Mouse (Mus musculus) cerebellum, postnatal 36 days (tissue): Measurements from ENCODE around the gene Pak4.
A peak's percentile ranks its signal among the peaks of the same experiment; 100 is the strongest.

Experiments
- DNase-seq, 2 experiments: peaks; one replicate each; pipeline ENCODE4 v3.0.0; 2021 to 2022; ENCODE audit warnings: mixed read lengths in 2 of 2

Gene Pak4

DNA sequence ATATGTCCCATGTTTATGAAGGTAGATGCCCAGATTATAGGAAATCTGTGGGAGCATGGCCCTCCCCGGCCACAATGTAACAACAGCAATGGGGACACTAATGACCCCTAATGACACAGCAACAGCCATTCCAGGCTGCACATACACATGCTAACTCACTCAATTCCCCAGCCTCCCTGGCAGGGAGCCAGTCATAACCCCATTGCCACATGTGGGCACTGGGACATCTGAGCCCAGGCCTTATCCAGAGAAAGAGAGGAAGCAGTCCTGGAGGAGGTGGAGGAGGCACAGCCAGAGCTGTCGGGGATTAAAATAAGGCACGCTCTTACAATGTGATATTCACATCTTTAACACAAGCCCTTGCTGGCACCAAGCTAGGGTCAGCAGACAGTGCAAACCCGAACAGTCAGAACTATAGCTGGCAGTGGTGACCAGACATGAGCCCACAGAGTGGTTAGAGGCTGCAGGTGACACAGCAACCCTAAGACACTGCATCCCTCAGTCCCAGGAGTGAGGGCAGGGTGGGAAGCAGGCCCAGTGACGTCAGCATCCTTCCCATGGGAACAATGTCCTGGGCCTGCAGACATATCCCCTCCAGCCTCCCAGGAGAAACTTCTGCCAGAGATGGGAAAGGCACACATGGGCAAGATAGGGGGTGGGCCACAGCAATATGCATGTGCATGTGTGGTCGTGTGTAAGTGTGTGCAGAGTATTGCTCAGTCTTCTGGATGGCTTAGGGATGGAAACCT lies 11.1 kb downstream of the Pak4 start:
- DNase-seq = no peak

DNA sequence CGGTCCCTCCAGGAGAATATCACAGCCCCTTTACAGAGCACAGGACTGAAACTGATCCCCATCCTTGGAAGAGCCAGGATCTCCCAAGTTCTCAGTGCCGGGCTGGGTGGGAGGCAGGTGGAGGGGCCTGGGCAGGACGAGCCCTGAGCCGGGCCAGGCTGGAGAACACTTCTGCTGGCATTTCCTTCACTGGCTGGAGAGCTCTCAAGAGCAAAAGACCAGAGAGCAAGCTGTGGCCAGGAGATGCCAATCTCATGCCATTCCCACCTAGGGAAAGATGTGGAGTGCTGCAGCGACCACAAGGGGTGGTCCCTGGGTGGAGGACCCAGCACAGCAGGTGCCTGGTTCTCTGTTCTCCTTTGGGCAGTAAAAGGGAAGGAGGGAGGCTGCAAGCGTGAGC lies 13.0 kb downstream of the Pak4 start:
- DNase-seq = no peak

DNA sequence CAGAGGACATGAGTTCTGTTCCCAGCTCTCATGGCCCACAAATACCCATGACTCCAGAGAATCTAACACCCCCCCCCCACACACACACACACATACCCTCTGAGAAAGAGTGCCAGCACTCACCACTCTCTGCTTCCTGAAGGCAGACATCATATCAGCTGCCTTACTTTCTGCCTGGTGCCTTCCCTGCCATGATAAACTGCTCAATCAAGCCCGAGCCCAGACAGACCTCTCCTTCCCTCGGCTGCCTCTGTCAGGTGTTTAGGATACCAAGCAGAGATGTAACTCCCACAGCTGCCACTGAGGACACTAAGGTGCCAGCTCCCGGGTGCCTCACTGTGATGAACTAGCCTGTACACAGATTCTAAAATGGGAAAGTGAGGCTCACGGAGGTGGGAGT lies 13.5 kb downstream of the Pak4 start:
- DNase-seq = no peak

DNA sequence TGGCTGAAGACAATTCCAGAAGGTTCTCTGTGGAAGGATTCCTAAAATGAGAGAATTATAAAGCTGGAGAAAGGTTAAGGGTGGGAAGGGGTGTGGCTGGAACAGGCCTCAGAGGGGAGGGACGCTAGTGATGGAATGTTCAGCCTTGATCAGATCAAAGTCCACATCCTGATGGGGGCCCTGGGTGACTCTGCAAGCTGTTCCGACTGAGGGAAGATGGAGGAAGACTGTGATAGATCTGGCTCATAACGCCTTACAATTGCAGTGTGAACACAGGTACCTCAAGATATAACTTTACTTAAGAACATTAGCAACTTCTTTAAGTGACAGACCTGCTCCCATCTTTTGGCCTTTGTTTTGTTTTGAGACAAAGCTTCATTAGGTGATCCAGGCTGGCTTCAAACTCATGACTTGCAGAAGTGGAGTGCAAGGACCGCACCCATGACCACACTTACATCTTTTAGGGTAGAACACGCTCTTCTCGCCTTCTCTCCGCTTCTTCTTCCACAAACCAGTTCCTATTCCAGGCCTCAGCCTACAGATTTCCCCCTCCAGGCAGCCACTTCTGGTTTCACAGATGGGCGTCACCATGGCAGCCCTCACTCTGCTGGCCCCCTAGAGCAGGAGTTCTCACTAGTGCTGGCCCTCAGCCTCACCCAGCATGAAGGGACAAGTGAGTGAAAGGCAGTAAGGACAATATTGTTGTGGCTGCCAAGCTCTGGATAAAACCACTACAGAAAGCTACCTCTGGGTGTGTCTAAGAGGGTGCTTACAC lies 14.2 kb downstream of the Pak4 start:
- DNase-seq = no peak

DNA sequence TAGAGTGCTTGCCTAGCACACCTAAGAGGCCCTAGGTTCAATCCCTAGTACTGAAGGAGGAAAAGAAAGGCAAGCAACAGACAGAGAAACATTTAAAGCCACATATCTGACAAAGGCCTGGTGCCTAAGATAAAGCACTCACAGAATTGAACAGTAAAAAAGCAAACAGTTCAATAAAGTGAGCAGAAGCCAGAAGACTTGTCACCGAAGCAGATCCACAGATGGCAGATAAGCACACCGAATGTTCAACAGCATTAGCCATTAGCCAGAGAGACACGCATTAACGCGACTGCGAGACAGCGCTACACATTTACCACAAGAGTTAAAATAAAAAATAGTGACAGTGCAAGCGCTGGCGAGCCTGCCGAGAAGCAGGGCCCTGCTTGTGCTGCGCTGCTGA lies 15.1 kb downstream of the Pak4 start:
- no peak for DNase-seq

DNA sequence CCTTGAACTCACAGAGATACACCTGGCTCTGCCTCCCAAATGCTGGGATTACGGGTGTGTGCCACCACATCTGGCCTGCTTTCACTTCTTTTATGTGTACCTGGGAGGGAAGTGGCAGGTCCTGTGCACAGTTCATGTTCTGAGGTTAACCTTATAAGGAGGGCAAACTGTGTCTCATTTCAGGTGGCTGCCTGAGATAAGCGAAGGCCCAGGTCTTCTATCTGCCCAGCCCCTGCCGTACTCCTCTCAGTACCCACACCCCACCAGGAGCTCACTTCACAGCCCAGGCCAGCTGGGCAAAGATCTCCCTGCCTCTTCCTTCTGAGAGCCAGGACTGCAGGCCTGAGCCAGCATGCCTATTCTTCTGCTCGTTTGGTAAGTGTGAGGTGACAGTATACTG lies 16.3 kb downstream of the Pak4 start:
- DNase-seq = no peak

DNA sequence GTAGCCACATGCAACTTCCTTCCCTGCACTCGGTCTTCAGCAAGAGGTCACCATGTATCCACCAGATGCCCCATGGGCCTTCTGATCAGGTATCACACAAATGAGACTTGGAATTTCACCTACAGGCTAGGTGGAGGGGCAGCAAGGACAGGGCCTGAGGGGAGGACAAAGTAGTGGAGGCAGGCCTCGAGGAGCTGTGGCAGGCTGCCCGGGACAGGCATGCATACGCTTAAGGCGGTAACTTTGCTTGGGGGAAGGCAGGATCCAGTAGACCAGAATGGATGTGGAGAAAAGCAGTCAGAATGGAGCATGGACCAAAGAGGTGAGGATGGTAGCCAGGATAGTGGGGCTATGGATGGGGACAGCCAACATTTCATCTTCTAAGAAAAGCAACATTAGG lies 18.2 kb downstream of the Pak4 start:
- no peak for DNase-seq

DNA sequence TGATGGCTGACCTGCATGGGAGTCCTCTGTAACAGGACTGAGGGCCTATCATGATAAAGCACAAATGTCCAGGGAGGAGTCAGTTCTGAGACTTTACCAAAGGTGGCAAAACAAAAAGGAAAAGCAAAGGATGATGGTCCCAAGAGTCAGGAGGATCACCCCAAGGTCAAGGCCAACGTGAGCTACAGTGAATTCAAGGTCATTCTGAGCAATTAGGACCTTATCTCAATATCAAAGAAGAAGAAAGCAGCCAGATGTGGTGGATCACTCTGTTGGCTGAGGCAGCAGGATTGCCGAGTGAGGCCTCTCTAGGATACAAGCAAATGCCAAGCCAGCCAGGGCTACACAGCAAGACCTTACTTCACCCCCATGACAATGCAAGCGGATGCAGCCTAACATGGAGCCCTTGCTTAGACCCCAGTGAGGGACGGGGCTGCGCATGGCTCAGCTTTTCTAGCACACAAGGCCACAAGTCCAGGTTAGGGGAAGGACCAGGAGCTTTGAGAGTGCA lies 19.4 kb downstream of the Pak4 start:
- DNase-seq = no peak

DNA sequence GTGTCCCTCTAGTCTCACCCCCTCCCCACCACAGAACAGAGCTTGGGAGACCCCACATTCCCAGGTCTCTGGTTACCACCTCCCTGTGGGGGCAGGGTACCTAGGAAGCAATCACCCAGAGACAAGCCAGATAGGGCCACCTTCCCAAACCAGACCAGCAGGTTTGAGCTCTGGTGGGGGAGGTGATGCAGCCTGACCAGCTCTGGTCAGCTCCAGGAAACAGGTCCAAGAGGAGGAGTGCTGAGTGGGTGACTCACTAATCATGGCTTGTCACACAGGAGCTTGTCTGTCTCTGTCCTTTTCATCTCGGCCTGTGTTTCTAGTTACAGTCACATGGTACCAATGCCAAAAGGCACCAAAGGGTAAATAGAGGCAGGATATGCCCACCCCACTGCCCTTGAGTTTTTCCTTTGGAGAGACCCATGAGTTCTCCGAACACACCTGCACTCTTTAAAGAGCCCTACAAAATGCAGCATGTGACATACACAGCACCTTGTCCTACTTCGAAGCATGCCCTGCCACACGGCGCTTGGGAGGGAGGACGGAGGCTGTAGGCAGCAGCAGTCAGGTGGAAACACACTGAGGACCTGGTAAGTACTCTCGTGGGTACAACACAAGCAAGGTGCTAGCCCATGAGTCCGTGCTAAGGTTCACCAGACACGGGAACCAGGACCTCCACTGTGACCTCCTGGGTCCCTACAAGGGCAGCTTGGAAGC lies 20.0 kb downstream of the Pak4 start:
- DNase-seq = no peak

DNA sequence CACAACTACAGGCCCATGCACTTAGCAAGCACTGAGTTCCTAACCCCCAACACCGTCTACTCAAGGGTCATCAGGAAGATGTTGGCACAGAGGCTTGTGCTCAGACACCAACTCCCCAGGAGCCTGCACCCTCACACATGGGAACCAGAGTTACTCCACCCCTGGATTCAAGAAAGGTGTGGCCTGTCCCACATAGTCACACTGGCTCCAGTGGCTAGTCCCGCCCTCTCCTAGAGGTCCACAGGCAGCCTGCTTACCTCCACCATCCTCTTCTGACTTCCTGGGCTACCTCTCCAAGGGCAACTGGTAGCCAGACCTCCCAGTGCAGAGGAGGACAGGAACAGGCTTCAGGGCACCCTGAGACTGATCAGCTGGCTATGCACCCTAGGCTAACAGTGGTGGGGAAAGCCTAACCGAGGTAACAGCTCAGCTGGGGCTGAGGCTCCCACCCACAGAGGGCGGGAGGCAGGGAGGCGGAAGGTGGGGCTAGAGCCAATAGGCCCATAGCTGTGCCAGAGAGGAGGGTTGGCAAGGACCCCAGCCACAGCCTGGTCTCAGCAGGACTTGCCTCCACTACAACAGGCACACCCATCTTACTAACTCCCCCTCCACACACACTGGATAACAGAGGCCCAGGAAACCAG lies 21.6 kb downstream of the Pak4 start:
- peak in 1 of 2 experiments; percentile 48 for DNase-seq

DNA sequence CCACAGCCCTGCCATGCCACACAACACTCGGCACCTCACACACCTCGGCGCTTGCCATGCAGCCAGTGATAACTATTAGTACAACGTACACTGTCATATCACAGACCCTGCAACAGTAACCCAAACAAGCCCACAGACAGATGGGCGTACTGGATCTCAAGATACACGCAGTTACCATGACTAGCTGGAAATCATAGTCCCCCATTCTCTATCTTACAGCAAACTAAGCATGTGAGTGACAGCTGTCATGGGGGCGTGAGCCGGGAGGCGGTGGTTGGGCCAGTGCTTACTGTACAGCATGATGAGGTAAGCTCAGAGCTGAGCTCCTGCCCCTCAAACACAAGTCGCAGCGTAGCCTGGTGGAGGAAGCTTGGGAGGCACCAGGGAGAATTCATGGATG lies 22.4 kb downstream of the Pak4 start:
- no peak for DNase-seq

DNA sequence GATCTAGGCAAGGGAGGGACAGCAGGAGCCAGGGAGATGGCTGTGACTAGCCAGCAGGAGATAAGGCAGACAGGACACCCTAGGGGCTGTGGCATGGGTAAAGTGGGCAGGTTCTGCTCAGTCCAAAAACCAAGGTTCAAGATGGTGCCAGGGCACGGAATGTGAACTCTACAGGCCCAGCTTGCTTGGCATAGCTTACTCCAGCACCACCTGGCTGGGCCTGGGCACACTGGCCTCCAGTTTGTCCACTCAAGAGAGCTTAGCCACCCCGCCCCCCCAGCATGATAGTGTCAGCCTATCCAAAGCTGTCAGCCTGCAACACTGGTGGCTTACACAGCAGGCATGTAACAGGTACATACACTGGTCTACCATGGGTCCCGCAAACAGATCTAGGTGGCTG lies 24.7 kb downstream of the Pak4 start:
- no peak for DNase-seq

DNA sequence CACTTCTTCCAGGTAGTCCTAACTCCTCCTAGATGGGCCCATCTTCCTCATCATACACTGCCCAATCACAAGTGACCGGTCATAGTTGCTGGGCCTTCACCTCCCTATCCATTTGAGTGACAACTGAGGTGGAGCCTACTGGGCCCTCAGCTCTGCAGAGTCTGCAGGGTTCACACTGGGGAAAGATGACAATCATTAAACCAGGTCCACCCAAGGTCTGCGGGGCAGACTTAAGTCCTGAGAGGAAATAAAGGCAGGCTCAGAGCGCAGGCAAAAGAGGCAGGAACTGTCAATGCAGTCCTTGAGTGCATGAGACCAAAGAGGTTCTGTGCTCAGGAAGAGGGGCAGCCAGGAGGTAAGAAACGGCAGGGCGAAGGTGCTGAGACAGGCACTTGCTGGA lies 25.3 kb downstream of the Pak4 start:
- DNase-seq = no peak

DNA sequence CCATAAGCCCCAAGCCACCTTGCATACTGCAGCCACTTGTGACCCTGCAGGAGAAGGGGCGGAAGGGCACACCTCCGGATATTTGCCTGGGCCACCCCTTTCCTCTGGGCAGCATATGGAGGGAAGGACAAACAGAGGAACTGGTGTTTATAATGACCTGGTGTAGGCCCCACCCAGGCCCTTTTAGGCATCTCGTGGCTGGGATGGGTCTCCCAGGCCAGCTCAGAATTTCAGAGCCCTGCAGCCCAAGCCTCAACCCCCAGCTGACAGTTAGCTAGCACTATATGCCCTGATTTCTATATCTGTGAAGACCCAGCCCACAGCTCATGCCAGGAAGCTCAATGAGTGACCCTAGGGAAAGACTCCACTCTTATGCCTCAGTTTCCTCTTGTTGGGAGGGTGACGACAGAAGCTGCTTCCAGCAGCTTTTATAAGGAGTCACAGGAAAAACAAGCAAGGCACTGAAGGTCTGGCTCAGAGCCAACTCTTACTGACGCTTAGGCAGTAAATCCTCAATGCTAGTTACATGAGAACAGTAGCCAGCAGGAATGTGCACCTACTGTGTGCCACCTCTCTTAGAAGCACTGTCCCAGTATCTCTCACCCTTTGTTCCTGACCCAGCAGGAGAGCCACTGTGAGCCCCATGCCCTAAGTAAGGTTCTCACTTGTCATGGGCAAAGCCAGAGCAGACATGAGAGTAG lies 26.9 kb downstream of the Pak4 start:
- no peak for DNase-seq

DNA sequence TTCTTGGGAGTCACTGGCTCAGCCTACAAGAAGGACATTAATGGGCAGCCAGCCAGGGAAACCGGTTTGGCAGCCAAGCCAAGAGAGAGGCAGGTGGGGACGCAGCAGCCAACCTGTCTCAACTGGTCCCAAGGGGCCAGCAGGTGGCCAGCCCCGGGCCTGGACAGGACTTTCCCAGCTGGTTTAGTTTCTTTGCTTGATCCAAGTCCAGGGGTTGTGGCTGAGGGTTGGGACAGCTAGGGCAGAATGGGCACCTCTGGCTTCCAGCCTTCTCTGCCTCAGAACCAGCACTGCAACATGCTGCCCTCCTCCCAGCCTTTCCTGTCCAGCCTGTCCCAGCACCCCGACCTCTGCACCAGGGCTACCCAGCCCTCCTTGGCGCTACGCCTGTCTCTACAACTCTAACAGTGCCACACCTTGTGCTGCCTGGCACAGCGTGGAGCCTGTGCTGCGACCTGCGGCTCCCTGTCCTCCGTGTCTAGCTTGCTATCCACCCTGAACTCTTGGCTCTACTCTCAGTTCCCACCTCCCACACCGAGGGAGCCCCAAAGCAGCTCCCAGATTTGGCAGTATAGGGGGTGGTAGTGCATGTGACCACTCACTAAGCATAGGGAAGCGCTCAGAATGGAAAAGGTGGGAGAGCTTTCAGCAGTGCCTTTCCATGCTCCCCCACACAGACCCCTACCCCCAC lies 27.5 kb downstream of the Pak4 start:
- DNase-seq = peak; percentile 67 to 71

DNA sequence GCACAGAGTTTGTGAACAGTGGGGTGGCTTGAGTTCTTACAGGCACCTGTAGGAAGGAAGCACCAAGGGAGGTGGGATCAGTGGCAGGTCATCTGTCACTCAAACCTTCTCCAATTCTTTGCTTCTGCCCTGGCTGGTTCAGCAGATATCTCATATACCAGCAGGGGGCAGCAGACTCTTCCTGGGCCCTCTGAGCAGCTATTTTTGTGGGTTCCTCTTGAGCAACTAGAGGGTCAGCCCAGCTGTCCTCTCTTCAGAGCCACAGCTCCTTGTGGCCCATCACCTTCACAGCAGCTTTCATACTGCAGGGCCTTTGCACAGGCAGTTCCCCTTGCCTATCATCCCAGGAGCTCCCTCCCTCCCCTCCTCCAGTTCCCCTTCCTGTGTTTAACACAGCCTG lies 29.7 kb downstream of the Pak4 start:
- DNase-seq = peak; percentile 65 to 72

DNA sequence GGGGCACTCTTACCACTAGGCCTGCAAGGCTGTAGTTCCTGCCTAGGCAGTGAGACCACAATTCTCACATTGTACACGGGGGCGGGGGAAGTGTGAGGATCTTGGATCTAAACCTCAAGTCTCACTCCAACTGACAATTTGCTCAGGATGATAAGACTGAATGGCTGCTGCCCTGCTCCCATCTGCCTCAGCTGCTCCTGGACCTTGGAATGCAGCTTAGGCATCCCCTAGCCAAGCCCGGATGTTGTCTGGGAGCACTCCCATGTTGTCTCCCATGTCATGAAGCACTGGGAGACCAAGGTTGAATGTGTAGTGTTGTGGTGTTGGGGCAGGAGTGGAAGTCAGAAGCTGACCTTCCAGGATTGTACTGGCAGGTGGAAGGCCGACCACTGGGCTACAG lies 30.4 kb downstream of the Pak4 start:
- DNase-seq = no peak

DNA sequence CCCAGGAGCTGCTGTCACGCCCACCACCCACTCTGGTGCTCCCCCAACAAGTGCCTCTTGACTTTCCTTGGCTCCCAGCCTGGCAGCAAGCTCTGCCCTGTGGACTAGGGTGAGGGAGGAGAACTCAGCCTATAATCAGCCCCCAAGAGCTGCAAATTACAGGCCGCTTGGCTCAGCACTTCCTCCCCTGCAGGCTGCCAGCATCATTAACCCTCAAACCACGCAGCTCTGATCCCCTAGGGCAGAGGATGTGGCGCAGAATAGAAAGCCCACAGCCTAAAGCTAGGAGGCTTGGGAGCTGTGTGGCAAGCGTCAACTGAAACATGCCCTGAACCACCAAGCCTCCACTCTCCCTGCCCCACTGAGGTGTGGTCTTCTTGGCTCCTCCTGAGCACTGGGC lies 32.6 kb downstream of the Pak4 start:
- no peak for DNase-seq

DNA sequence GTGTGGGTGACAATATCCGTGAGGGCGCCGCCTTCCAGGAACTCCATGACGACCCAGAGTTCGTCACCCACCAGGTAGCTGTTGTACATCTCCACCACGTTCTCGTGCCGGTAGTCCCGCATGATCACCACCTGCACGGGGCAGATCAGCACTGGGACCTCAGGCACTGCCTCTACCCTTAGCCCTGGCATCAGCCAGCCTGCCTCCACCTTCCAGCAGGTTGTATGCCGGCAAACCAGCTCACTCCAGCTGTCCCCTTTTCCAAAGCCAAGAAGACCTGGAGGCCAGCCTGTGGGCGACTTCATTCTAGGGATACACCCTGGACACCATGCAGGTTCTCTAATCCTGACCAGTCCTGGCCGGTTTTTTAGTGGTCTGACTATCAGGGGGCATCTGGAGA lies 35.0 kb downstream of the Pak4 start:
- peak; percentile 41 to 48 for DNase-seq

DNA sequence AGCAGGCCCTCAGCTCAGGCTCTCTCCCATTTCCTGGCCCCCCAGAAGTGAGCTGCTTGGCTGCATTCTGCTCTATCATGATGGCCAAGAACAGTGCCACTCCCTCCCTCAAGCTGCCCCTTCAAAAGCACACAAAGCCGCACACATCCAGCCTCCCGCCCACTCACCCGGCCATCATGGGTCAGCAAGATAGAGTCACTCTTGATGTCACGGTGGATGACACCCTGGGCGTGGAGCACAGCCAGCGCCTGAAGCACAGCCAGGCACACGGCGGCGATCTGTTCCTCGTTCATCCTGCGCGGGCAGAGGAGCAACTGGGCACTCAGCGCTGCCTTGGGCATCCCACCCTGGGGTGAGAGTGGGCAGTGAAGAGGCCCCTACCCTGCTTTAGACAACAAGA lies 35.6 kb downstream of the Pak4 start:
- DNase-seq = peak; percentile 63 to 68

DNA sequence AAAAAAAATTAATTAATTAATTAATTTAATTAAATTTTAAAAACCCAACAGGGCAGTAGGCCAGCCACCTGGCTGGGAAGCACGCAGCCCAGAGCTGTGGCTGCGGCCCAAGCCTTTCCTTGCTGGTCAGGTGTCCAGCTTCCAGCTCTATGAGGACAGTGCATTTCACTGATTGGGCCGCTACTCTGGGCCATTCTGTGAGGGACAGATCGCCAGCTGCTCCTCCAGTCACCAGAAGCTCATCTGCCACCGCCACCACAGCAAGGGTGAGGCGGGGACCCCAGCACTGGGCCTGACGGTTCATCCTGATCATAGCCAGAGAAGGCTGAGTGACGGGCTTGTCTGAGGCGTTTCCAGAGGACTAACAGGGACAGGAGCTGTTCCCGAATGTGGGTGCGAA lies 36.0 kb downstream of the Pak4 start:
- peak; percentile 35 to 53 for DNase-seq

DNA sequence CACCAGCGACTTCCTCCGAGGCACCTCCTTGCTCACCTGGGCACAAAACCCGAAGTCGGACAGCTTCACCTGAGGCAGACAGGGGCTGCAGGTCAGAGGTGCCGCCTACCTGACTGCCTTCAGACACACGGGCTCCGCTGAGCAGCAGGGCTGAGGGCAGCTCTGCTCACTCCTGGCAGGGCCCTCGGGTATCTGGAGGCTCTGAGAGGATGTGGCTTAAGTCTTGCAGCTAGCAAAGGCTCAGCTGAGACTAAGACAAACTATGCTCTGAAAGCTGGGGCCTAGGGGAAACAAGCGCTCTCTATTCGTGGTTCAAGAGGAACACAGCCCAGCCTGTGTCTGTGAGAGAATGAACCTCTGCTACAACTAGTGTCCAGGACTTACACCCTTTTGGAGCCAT lies 37.1 kb downstream of the Pak4 start:
- DNase-seq = no peak
